ENCODE assay signal across 19 mouse cellular contexts in genomic region chr13:36145601-36146000, GRCm38 (mm10).
"Had no signal": no experiment of that assay in that cellular context is flagged by ENCODE, and none has a peak within 500 bp of the region (broad histone marks: within the 10 kb centered on the region; RNA-seq: fewer than 3 reads in every experiment).

No protein-coding gene starts in this region.

- H3K27ac ChIP-seq: midbrain, embryonic 10.5 days; midbrain, embryonic 13.5 days; midbrain, embryonic 15.5 days; neural tube, embryonic 13.5 days; neural tube, embryonic 15.5 days; stomach, embryonic 15.5 days; stomach, postnatal 0 days had no signal

- H3K9me3 ChIP-seq: midbrain, embryonic 10.5 days; midbrain, embryonic 13.5 days; midbrain, embryonic 15.5 days; neural tube, embryonic 13.5 days; neural tube, embryonic 15.5 days; stomach, embryonic 15.5 days had no signal

- H3K4me2 ChIP-seq: lung, embryonic 14.5 days; midbrain, embryonic 13.5 days; midbrain, embryonic 15.5 days; neural tube, embryonic 13.5 days; neural tube, embryonic 15.5 days; stomach, embryonic 15.5 days had no signal

- H3K36me3 ChIP-seq: midbrain, embryonic 10.5 days; midbrain, embryonic 13.5 days; midbrain, embryonic 15.5 days; neural tube, embryonic 13.5 days; neural tube, embryonic 15.5 days; stomach, embryonic 15.5 days had no signal

- H3K9ac ChIP-seq: lung, embryonic 14.5 days; midbrain, embryonic 13.5 days; midbrain, embryonic 15.5 days; neural tube, embryonic 13.5 days; neural tube, embryonic 15.5 days; stomach, embryonic 15.5 days had no signal

- H3K27me3 ChIP-seq: midbrain, embryonic 13.5 days; midbrain, embryonic 15.5 days; neural tube, embryonic 13.5 days; neural tube, embryonic 15.5 days; stomach, embryonic 15.5 days had no signal

- ATAC-seq: midbrain, embryonic 13.5 days; midbrain, embryonic 15.5 days had no signal

- DNase-seq: lung, adult 18-20 months; lung, embryonic 14.5 days; lung, postnatal 10 days; lung, postnatal 4 days; retina, postnatal 1 day; right cerebral cortex, adult 18-20 months; right cerebral cortex, postnatal 25 days; right cerebral cortex, postnatal 4 days; spleen, adult 18-20 months; thymus, adult 2 months; thymus, postnatal 25 days; thymus, postnatal 4 days had no signal

- H3K4me3 ChIP-seq: midbrain, embryonic 10.5 days; midbrain, embryonic 13.5 days; midbrain, embryonic 15.5 days; neural tube, embryonic 13.5 days; neural tube, embryonic 15.5 days; stomach, embryonic 15.5 days had no signal
